Mouse (Mus musculus) heart, adult 2 months (tissue): ENCODE measurements at regions not wholly inside any gene's neighbourhood (a gene's known extent, or its start where the extent isn't known, plus 50 kb on each side); places are given as distances from the start of the nearest gene placed in this dataset.

Source experiments
- DNase-seq, 2 experiments: peaks; one replicate each; pipeline ENCODE4 v3.0.0; 2021
- H3K27ac ChIP-seq: fragments of 200-600 bp; 2 replicates; pipeline ENCODE4 v1.8.1; 2022
- H3K27me3 ChIP-seq: fragments of 200-500 bp; 2 replicates; pipeline ENCODE4 v1.6.1; 2012; ENCODE audit warnings: mild to moderate bottlenecking, low read length, inconsistent platforms, mixed read lengths; ENCODE audit not compliant: control insufficient read depth, insufficient read depth
- H3K36me3 ChIP-seq: fragments of 200-500 bp; 2 replicates; pipeline ENCODE4 v1.6.1; 2012; ENCODE audit warnings: low read length, inconsistent platforms; ENCODE audit not compliant: control insufficient read depth, insufficient read depth
- H3K4me1 ChIP-seq: fragments of 200-500 bp; 2 replicates; pipeline ENCODE4 v1.6.1; 2011; ENCODE audit warnings: low read length; ENCODE audit not compliant: control insufficient read depth, insufficient read depth
- H3K4me3 ChIP-seq: fragments of 200-600 bp; 2 replicates; pipeline ENCODE4 v1.8.1; 2022
- H3K79me2 ChIP-seq: fragments of 200-500 bp; replicated peaks from 2 replicates; pipeline ENCODE4 v1.6.1; 2012; ENCODE audit warnings: mild to moderate bottlenecking, inconsistent platforms, low read length, moderate library complexity, mixed read lengths; ENCODE audit not compliant: control insufficient read depth, insufficient read depth
- H3K9ac ChIP-seq: fragments of 200-500 bp; 2 replicates; pipeline ENCODE4 v1.6.1; 2012; ENCODE audit warnings: low read depth, mild to moderate bottlenecking, control low read depth, inconsistent platforms, low read length, mixed read lengths
- CTCF ChIP-seq: fragments of 200-600 bp; IDR thresholded peaks from 2 replicates; pipeline ENCODE4 v1.8.1; 2022; ENCODE audit warnings: antibody characterized with exemption, mild to moderate bottlenecking, moderate library complexity
- EP300 ChIP-seq: fragments of 200-500 bp; IDR thresholded peaks from 2 replicates; pipeline ENCODE4 v1.6.1; 2011; ENCODE audit warnings: low read depth, low read length, control low read depth; ENCODE audit not compliant: insufficient read depth
- POLR2A ChIP-seq: fragments of 200-500 bp; IDR thresholded peaks from 2 replicates; pipeline ENCODE4 v1.6.1; 2011; ENCODE audit warnings: mild to moderate bottlenecking, low read depth, low read length, control low read depth; ENCODE audit not compliant: insufficient read depth
- WGBS: fragments of 180-500 bp; shearing (Covaris S2); methylation state at CpG from one replicate; pipeline ENCODE4 v1.1.7; 2018; 5-methylcytosine and 5-hydroxymethylcytosine counted together
- intact Hi-C: fragments of 180-260 bp; cut with DNase I; formaldehyde crosslinking; loops from one replicate; pipeline ENCODE4 v1.15.1; 2025

DNA sequence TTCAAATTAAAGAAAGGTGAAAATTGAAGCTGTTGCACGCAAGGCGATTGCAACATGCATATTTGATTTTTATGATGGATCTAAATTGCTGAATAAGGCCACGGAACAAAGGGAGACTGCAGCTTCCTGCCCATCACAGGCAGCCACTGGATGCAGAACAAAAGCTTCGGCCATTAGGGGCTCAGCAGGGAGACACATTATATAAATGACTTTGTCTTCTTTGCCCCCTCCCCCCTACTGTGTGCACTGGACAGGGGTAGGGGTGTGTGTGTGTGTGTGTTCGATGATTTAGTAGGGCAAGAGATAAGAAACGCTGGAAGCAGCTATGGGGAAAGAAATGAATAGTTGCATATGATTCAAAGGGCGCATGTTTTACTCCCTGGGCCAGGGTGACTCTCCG is 481.2 kb upstream of the Pmfbp1 start:
- intact Hi-C loops, result no loop called here
- TF ChIP-seq POLR2A (no peak), EP300 (no peak), CTCF (no peak)
- H3K27me3 ChIP-seq, result no peaks in the 10 kb centered on the region
- no peaks in the 10 kb centered on the region for H3K79me2 ChIP-seq
- DNase-seq, result no peak
- no peak overlapping the region for H3K9ac ChIP-seq
- no peaks in the 10 kb centered on the region for H3K36me3 ChIP-seq
- H3K4me1 ChIP-seq, result no peaks in the 10 kb centered on the region
- no peak overlapping the region for H3K27ac ChIP-seq
- no peak overlapping the region for H3K4me3 ChIP-seq
- 54% methylated on average over 8 of the region's 8 CpGs for WGBS

DNA sequence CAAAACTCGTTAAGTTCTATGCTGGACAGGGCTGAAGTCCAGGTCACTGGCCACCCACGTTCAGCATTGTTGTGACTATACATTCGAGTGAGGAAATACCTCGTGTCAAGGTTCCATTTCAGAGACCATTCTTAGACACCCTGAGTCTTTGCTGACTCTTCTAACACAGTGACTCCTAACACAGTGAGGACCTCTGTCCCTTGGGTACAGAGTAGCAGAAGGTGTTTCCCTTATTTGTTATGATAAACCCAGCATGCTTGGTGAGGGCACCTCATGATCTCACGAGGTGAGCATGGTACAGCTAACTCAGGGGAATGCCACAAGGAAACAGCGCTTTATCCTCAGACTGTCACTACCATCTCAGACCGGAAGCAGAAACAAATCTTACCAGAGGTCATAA is 480.2 kb upstream of the Pmfbp1 start:
- TF ChIP-seq EP300, result no peak
- no peak for TF ChIP-seq CTCF
- no peak for TF ChIP-seq POLR2A
- Histone ChIP-seq H3K36me3 (no peaks in the 10 kb centered on the region), H3K9ac (no peak overlapping the region), H3K4me3 (no peak overlapping the region), H3K4me1 (no peaks in the 10 kb centered on the region), H3K79me2 (no peaks in the 10 kb centered on the region), H3K27ac (no peak overlapping the region), H3K27me3 (no peaks in the 10 kb centered on the region)
- intact Hi-C loops, result no loop called here
- DNase-seq, result no peak
- WGBS, result 67% methylated on average over 7 of the region's 7 CpGs

DNA sequence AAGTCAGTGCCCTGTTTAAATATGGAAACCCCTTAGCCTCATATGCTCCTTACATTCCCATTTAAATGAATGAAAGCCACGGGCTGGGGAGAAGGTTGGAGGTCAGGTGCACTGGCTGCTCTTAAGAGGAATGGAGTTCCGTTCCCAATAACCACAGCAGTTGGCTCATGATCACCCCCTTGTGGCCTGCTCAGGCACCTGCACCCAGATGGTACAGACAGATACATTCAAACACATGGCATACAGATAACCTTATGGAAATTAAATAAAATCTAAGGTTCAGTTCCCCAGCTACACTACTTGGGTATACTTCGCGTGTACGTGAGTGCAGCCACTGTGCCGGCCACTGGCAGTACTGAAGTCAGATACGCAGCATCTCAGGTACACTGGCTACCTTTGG is 479.1 kb upstream of the Pmfbp1 start:
- Histone ChIP-seq H3K27ac (no peak overlapping the region), H3K36me3 (no peaks in the 10 kb centered on the region), H3K9ac (no peak overlapping the region), H3K4me3 (no peak overlapping the region), H3K27me3 (no peaks in the 10 kb centered on the region), H3K79me2 (no peaks in the 10 kb centered on the region), H3K4me1 (no peaks in the 10 kb centered on the region)
- DNase-seq, result peak in 1 of 2 experiments; percentile 22
- intact Hi-C loops, result no loop called here
- TF ChIP-seq EP300 (no peak), POLR2A (no peak), CTCF (peak; percentile 72)
- WGBS, result 72% methylated on average over 7 of the region's 7 CpGs

DNA sequence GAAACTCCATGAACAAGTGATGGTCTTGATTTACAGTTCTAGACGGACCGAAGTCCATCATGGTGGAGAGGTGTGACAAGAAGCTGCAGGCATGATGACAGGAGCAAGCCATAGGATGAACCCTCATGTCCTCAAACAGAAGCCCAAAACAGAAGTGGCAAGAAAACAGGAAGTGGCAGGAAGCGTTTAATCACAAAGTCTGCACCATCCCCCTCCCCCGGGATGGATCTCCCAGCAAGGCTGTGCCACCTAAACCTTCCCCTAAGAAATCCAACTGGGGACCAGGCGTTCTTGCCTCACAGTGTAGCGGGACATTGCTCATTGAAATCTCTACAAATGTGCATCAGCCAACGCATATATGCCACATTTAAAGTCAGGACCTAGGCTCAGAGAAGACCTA is 474.3 kb upstream of the Pmfbp1 start:
- H3K27me3 ChIP-seq, result no peaks in the 10 kb centered on the region
- TF ChIP-seq EP300 (no peak), POLR2A (no peak), CTCF (no peak)
- no peak overlapping the region for H3K27ac ChIP-seq
- intact Hi-C loops, result no loop called here
- no peaks in the 10 kb centered on the region for H3K79me2 ChIP-seq
- no peak for DNase-seq
- no peak overlapping the region for H3K4me3 ChIP-seq
- no peaks in the 10 kb centered on the region for H3K36me3 ChIP-seq
- WGBS, result 67% methylated on average over 7 of the region's 7 CpGs
- no peak overlapping the region for H3K9ac ChIP-seq
- no peaks in the 10 kb centered on the region for H3K4me1 ChIP-seq

DNA sequence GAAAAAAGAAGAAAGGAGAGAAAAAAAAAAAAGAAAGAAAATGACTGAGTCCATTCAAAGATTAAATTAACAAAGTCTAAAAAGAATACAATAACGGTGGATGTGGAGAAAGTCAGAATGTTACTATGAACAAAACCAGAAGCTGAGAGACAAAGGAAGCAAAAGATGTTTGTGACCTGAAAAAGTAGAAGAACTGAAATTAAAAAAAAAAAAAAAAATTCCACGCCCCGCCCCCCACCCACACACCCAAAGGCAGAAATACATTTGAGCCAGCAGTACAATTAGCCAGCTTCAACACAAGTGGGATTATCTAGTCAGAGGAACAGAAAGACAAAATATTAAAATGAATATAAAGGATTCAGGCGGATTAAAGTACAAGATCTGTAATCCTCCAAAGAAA is 473.7 kb upstream of the Pmfbp1 start:
- H3K4me1 ChIP-seq, result no peaks in the 10 kb centered on the region
- intact Hi-C loops, result no loop called here
- no peaks in the 10 kb centered on the region for H3K79me2 ChIP-seq
- H3K4me3 ChIP-seq, result no peak overlapping the region
- H3K27me3 ChIP-seq, result no peaks in the 10 kb centered on the region
- no peaks in the 10 kb centered on the region for H3K36me3 ChIP-seq
- no peak for DNase-seq
- no peak overlapping the region for H3K27ac ChIP-seq
- TF ChIP-seq CTCF (no peak), POLR2A (no peak), EP300 (no peak)
- H3K9ac ChIP-seq, result no peak overlapping the region
- 87% methylated on average over 4 of the region's 4 CpGs for WGBS

DNA sequence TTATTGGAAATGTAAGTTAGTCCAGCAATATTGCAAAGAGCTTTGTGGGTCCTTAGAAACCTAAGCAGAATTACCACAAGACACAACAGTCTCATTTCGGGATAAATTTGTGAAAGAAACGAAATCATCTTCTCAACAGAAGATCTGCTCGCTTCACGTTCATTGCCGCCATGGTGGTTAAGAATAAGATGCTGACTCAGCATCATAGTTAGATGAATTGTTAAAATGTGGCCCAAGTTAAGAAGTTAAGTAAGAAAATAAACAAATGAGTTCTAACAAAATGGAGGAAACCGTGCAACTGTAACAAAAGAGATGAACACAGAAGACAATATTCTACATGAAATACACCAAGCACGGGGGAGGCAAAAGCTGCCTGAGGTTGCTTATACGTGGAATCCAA is 465.9 kb upstream of the Pmfbp1 start:
- intact Hi-C loops, result no loop called here

More for the DNA sequence above, 465.9 kb upstream of the Pmfbp1 start:
- TF ChIP-seq CTCF (no peak), POLR2A (no peak), EP300 (no peak)
- Histone ChIP-seq H3K4me3 (no peak overlapping the region), H3K27me3 (no peaks in the 10 kb centered on the region), H3K4me1 (no peaks in the 10 kb centered on the region), H3K79me2 (no peaks in the 10 kb centered on the region), H3K27ac (no peak overlapping the region), H3K36me3 (no peaks in the 10 kb centered on the region), H3K9ac (no peak overlapping the region)
- DNase-seq, result no peak
- WGBS, result 92% methylated on average over 8 of the region's 8 CpGs
